Mouse (Mus musculus): ENCODE data around the gene Cnga4. TPM values are rescaled to one million over a fixed set of nuclear protein-coding genes. Genes with fewer than 3 reads are reported as not detected.
"Not testable (repeated sequence)": the region's sequence is repeated elsewhere in the genome, so short reads cannot be mapped to it uniquely, and the experiment has no call there.

Gene Cnga4
- total RNA-seq (2021), result not detected

DNA sequence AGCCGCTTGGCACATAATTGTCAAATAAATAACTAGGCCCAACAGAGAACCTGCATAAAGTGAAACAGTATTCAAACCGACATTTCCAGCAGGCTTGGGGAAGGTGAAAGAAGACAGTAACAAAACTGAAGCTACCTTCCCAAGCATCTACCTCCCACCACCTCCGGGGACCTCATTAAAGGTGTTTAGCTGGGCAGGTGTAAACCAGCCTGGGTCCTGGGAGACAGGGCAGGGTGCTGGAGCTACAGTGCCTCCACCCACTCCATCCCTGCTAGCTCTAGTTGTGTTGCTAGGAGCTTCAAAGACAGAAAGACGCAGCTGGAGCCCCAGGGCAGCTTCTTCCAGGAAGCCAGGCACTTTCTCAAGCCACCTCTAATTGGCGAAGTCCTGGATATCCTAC lies at the start of gene Cnga4:
Gene Cnga4 (plus strand): TSS at position 301 of the 400 bp plus-strand sequence.
- intact Hi-C loops (cut with DNase I), result loop anchor here (10.0 kb wide), 1 partner anchor 229 kb away; no protein-coding TSS in a partner anchor
- no peak for DNase-seq (ENCODE audit: low spot score)

DNA sequence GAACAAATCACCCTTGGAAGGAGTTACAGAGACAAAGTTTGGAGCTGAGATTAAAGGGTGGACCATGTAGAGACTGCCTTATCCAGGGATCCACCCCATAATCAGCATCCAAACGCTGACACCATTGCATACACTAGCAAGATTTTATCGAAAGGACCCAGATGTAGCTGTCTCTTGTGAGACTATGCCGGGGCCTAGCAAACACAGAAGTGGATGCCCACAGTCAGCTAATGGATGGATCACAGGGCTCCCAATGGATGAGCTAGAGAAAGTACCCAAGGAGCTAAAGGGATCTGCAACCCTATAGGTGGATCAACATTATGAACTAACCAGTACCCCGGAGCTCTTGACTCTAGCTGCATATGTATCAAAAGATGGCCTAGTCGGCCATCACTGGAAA lies 48.3 kb upstream of the Cnga4 start:
- intact Hi-C loops (cut with DNase I), result not testable (repeated sequence)

DNA sequence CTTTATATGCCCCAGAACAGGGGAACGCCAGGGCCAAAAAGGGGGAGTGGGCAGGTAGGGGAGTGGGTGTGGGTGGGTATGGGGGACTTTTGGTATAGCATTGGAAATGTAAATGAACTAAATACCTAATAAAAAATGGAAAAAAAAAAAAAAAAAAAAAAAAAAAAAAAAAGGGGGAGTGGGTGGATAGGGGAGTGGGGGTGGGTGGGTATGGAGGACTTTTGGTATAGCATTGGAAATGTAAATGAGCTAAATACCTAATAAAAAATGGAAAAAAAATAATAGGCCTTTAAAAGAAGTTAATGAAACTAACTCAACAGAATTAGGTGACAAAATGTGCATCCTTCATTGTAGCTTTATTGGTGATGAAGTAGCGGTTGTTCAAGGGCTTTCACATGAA lies 47.9 kb upstream of the Cnga4 start:
- DNase-seq (ENCODE audit: low spot score); intact Hi-C loops (cut with DNase I): not testable (repeated sequence)

More for the DNA sequence above, 48.3 kb upstream of the Cnga4 start:
- DNase-seq (ENCODE audit: low spot score), result not testable (repeated sequence)

DNA sequence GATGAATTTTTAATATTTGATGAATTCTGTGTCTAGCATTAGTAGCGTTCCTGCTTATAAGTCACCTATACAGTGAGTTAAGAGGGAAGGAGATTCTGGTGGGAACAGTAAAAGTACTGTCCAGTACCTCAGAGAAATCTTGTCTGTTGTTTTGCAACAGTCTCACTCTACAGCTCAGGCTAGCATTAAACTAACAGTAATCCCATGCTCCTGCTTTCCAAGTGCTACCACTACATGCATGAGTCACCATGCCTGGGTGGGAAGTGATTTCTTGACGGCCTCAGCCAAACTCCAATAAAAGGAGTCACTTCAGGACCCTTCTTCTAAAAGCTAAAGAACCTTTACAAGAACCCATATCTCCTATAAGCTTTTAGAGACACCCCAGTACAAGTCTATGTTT lies 42.7 kb upstream of the Cnga4 start:
- DNase-seq (ENCODE audit: low spot score), result no peak
- intact Hi-C loops (cut with DNase I), result no loop called here

DNA sequence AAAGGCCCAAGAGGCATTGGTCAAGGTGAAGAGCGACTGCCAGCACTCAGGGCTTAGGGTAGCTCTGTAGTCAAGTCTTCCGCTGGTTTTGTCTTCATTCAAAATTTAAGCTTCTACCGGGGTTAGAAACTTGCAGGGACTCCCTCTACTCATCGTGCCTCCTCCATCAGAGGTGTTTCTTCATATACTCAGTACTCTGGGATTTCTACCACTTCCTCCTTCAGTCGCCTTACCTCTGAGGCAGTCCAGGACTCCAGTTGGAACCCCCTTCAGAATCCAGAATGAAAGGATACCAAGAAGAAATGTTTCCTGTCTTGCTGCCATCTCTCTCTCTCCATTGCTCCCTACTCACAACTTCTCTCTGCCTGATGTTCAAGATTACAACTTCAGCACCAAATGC lies 37.1 kb upstream of the Cnga4 start:
- DNase-seq (ENCODE audit: low spot score), result no peak
- intact Hi-C loops (cut with DNase I), result no loop called here

DNA sequence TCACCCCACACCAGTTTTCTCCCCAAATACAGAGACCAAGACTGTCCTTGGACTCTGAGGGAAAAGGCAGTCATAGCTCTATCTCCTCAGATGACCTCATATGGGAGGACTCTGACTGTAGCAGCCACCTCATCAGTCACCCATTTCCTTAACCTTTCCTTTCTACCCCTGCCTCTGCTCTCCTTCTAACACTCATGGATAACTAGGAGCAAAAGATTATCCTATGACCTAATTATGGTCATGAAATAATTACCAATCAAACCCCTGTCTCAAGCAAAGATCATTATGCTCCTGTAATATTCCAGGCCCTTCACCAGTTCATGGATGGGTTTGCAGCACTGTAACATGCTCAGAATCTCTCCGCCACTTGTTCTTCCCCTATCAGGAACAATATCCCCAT lies 36.4 kb upstream of the Cnga4 start, which contains the start of gene Olfr692:
Gene Olfr692 (plus strand): TSS at position 301 of the 400 bp plus-strand sequence.
- DNase-seq (ENCODE audit: low spot score), result no peak
- intact Hi-C loops (cut with DNase I), result no loop called here

DNA sequence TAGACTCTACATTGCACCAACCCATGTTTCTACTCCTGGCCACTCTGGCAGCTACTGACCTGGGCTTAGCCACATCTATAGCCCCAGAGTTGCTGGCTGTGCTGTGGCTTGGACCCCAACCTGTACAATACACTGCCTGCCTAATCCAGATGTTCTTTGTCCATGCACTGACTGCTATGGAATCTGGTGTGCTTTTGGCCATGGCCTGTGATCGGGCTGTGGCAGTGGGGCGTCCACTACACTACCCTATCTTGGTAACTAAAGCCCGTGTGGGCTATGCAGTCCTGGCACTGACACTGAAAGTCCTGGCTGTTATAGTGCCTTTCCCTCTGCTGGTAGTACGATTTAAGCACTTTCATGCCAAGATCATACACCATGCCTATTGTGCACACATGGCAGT lies 35.8 kb upstream of the Cnga4 start:
- intact Hi-C loops (cut with DNase I), result no loop called here
- DNase-seq (ENCODE audit: low spot score), result no peak

DNA sequence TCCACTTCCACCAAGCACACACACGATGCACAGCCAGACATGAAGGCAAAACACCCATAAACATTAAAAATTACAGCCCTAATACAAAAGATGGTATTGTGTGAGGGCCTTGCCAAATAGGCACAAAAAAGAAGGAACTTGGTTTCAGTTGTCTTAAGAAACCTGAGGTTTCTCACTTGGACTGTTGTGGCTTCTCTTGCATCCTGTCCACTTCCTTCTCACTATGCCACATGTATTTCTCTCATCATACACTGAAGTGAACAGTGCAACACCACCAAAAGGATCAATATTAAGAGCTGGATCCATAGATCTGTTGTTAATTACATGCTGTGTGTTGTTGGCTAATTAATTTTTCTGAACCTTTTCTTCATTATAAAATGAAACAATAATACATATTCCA lies 31.5 kb upstream of the Cnga4 start:
- intact Hi-C loops (cut with DNase I), result no loop called here
- no peak for DNase-seq (ENCODE audit: low spot score)

DNA sequence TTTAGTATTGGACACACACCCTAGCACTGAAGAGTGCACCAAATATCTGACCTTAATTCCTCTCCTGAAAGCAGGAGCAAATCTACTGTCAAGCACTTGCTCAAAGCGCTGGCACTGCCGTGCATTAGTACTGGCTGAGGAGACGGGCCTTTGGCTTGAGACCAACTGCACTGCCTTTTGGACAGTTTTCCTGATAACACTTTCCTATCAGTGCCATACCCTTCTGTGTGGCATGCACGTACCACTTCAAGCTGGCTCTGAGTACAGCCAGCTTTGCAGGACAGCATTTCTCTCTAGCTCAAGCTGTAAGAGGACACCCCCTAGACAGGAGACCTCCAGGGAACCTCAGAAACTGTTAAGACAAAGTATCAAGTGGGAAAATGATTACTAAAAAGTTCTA lies 30.9 kb upstream of the Cnga4 start:
- no peak for DNase-seq (ENCODE audit: low spot score)
- intact Hi-C loops (cut with DNase I), result no loop called here

DNA sequence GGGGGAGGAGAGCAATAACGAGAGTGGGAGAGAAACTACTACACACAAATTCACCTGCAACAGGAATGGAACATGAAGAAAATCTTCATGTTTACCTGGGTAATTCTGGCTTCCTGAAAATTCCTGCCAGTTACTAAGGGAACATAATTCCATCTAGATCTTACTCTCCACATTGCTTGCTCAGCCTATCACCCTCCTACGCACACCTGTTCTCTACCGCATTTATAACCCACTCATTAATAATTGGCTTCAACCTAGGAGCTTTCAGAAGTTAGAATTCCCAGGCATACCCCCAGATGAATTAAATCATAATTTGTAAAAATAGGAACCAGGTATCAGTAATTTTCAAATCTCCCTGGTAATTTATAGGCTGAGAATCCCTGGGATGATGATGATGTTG lies 30.4 kb upstream of the Cnga4 start:
- intact Hi-C loops (cut with DNase I), result no loop called here
- no peak for DNase-seq (ENCODE audit: low spot score)

DNA sequence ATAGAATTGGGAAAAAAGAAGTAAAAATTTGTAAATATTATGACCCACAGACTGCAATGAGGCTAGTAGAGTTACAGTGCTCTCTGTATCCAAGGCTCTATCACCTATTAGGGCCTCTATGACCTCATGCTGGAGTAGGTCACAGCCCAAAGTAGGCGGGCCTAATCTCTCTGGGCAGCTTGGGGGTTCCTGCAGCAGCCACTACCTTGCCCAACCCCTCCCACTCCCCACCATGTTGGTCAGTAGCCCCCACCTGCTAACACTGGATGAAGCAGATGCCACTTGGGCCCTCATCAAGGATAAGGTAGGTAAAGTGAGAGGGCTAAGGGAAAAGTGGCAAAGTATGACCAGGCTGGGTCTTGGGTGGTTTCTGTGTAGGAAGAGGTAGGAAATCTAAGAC lies 29.5 kb upstream of the Cnga4 start, which contains the start of gene Gm5901:
Gene Gm5901 (plus strand): TSS at position 173 of the 400 bp plus-strand sequence.
- no peak for DNase-seq (ENCODE audit: low spot score)
- intact Hi-C loops (cut with DNase I), result no loop called here

DNA sequence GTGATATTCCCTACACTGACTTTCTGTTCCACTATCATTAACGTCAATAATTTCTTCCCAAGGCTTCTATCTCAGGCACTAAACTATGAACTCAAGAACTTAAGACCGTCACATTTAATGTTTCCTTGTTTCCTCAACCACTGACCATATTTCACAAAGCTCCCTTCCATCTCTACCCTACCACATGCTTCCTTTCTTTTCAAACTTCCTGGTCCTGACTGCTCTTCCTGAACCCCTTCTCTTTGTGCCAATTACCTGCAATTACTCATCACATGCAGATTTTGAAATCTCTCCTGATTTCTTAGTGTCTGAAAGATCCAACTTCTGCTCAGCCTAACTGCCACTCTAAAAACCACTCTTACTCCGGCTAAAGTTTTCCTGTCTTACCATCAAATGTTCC lies 24.0 kb upstream of the Cnga4 start:
- DNase-seq (ENCODE audit: low spot score), result no peak
- intact Hi-C loops (cut with DNase I), result no loop called here

DNA sequence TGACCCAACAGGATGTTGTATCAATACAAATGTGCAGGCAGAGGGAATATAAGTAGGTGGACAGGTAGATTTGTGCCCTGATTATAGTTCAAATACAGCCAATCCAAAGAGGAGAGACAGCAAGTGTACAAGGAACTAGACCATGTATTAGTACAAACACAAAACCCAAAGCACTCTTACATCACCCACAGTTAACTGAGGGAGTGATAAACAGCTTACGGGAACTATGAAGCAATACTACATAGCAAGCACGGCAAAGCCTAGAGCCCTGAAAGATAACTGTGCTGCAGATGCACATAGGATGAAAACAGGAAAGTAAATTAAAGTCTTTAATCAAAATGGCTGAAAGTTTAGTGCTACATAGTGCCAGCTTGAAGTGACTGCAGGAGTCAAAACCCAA lies 16.7 kb upstream of the Cnga4 start:
- intact Hi-C loops (cut with DNase I), result no loop called here
- DNase-seq (ENCODE audit: low spot score), result no peak

DNA sequence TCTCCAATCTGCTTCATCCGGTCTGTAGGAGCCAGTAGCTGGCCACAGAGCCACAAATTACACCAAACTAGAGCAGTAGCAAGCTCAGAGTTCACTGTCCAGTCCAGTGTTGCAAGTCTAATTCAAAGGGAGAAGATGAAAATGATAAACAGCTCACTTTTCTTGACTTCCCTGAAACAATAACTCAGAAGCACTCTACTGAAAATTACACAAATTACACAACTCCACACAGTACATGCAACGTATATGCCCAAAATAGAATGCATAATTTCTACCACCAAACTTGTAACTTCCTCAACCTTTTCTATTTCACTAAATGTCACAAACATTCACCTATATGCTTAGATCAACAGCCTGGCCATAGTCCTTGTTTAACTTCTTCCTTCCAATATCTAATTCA lies 14.1 kb upstream of the Cnga4 start:
- intact Hi-C loops (cut with DNase I), result no loop called here
- DNase-seq (ENCODE audit: low spot score), result no peak

DNA sequence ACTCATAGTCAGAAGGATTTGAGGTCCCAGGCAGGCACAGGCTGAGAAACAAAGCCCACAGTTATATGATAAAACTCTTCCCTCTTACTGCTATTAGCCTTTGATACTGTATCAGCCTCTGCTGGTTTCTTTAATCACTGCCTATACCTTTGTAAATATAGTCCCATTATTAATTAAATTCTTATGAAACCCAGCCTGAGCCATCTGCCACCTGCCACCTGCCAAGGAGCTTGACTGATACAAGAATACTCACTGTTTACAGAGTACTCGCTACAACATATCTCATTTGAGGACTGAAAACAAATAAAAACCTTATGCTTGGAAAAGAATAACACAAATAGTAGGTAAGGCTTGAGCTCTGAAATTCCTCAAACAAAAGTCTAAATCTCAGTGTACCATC lies 9.8 kb upstream of the Cnga4 start:
- intact Hi-C loops (cut with DNase I), result loop anchor here (5.0 kb wide), 1 partner anchor 238 kb away; the partner anchor contains the start of gene Trim3

DNA sequence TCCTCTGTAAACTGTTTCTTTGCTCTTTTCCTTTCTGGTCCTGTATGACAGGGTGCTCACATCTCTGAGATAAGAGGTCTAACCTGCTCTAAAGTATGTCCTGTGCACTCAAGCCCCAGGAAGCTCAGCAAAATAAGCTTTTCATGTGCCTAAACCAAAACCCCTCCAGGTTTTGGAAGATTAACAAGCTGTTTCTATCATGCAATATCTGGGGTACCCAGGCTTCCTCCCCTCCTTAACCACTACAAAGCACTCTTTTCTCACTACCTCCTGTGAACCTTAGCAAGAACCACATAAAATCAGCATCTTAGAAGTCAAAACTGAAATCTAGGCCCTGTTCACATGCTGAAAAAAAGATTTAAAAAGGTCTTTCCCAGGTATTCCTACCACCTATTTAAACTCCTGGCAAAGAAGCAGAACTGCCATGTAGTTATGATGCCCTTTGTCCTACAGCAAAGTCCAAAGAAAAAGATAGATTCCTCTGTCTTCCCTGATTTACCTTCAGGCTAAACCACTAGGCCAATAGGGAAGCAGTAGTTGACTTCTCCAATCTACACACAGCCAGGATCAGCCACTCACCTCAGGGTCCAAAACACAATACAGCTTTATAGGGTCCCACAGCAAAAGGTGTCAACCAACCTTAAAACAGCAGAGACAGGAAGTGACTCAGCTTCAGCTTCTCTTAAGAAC lies 9.1 kb upstream of the Cnga4 start:
- DNase-seq (ENCODE audit: low spot score), result no peak
- intact Hi-C loops (cut with DNase I), result loop anchor here (5.0 kb wide), 1 partner anchor 237 kb away; the partner anchor contains the start of gene Trim3

More for the DNA sequence above, 9.8 kb upstream of the Cnga4 start:
- no peak for DNase-seq (ENCODE audit: low spot score)

DNA sequence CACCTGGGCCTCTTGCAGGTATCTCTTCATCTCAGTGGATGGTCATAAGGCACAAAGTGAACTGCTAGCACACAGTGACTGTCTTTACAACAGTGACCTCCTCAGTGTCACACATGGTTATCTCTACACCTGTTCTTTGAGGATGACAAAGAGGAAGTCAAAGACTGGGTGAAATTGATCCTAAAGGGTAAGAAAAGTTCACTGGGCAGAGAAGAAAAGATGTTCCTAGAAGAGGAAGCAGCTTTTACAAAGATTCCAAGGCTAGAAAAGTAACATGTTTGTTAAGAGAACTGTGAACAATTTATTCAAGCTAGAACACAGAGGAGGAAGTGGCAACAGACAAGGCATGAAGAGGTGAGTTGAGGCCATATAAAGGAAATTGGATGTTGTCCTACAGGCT lies 8.2 kb upstream of the Cnga4 start:
- intact Hi-C loops (cut with DNase I), result loop anchor here (5.0 kb wide), 1 partner anchor 236 kb away; the partner anchor contains the start of gene Trim3
- DNase-seq (ENCODE audit: low spot score), result no peak

DNA sequence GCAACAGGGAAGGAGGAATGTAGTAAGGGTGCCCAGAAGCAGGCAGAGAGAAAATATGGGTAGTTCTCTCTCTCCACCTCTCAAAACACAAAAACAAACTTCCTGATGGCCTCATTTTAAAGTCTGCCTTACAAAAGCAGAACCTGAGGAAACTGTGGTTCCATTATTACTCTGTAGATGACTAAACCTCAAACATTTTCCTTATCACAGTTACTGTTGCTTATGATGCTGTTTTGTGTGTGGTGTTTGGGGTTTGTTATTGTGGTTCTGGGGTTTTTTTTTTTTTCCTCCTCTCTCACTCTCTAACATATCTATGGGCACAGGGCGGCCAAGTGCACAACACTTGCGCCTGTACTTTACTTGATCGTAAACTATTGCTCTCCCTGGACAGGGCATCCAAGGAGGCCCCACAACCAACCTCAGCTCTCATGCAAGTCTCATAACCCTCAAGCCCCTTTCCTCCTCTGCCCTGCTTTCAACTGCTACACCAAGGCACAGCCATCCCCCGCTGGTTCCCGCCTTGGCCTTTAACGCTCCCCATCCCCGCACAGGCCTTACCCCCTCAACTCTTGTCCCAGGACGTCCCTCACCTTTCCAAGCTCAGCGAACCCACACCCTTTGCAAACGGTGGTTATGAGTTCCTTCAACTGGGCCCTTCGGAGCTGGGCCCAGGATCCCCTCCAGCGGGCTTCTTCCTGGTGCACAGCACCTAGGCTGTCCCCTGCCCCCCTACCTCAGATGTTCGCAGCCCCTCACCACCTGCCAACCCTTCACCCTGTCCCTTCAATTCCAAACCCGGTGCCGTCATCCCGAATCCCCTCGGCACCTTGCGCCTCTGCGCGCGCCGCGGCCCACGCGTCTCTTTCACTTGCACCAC lies 5.1 kb upstream of the Cnga4 start:
- intact Hi-C loops (cut with DNase I), result loop anchor here (5.0 kb wide), 1 partner anchor 233 kb away; the partner anchor contains the start of gene Trim3
- DNase-seq (ENCODE audit: low spot score), result no peak

DNA sequence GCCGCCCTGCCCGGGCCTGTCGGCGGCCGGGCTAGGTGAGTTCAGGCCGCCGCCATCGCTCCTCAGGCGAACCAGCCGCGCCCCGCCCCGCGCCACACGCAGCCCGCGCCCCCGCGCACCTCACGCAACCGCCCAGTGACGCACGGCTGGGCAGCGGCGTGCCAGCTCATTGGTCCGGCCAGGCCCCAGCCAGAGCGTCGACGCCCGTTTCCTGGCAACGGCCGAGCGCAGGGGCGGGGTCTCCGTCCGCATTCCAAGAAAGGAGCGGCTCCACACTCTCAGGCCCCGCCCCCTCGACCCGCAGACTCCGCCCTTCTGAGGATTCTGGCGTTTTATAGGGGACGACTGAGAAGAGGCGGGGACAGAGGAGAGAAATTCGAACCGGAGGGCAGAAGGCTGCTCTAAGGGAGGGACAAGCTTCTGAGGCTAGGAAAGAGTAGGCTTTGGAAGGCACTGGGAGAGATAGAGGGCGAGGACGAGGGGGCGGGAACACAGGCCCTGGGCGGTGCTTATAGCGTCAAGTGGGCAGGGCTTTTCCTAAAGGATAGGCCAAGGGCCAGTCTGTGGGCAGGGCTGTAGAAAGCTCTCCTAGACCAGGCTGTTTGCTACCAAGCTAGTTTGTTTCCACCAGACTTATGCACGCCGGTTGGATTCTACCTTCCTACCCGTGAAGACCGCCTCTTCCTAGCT lies 4.3 kb upstream of the Cnga4 start, which contains the start of gene Fam160a2:
Gene Fam160a2 (minus strand): TSS at position 120 of the 690 bp plus-strand sequence.
- intact Hi-C loops (cut with DNase I), result loop anchor here (5.0 to 10.0 kb wide), 2 partner anchors 225 to 232 kb away; partner anchors contain the start of gene Trim3
- peak; percentile 99 for DNase-seq (ENCODE audit: low spot score)

DNA sequence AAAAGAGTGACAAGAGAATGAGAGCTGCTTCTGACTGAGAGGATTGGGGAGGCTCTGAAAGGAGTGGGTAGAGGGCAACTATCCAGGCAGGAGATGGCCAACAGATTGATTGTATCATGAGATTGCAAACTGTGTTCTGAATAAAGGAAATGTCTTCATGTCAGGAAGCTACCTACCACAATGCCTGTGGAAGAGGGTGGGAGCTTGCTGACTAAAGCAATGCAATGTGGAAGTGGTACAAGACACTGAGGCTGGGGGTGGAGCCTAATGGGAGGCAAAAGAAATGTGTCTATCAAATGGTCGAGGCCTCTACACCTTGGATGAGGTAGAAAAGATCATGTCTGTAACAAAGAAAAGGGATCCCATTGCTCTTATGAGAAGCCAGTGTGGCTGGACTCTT lies 2.0 kb downstream of the Cnga4 start:
- intact Hi-C loops (cut with DNase I), result loop anchor here (5.0 to 10.0 kb wide), 2 partner anchors 179 to 232 kb away; no protein-coding TSS in a partner anchor
- DNase-seq (ENCODE audit: low spot score), result no peak
